Mouse (Mus musculus): ENCODE measurements around the gene Ric8b.
A peak's percentile ranks its signal among the peaks of the same experiment; 100 is the strongest.

Ric8b gene

DNA sequence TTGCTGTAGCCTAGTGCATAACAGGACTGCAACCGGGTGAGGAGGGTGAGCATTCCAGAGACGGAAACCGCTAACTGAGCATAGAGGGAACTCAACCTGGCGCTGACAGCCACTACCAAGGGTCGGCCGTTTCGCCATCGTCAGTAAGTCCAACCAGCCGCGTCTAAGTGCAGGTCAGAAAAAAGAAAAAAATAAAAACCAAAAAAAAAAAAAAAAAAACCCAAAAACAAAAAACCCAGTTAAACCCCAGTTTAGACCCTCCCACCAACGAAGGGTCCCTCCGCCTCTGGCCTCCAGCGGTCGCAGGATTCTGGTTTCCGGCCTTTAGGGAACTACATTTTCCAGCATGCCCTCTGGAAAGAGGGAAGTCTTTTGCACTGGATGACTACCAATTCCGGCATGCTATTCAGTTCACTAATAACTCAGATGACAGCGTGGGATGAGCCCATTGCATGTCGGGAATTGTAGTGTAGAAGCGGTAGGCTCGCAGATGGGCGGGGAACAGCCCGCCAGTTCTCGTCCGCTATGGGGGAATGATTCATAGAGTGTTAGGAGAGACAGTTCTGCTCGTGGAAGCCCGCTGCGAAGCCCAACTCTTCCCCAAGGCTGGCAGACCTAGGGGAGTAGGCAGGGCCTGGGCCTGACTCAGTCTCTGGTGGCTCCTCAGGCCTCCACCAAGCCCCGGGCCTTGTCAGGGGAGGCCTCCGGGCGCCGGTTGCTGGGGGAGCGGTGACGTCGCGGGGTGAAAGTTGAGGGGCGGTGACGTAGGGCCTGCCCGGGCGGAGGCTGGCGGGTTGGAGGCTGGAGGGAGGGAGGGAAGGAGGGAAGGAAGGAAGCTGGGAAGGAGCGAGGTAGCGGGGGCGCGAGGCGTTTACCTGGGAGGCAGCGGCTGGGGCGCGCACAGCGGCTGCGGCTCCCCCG lies at the start of gene Ric8b:
Gene Ric8b, plus strand, starts transcription at position 807 of the 921 bp plus-strand sequence.
- peak; percentile 97 for DNase-seq (ENCODE audit: low spot score)

DNA sequence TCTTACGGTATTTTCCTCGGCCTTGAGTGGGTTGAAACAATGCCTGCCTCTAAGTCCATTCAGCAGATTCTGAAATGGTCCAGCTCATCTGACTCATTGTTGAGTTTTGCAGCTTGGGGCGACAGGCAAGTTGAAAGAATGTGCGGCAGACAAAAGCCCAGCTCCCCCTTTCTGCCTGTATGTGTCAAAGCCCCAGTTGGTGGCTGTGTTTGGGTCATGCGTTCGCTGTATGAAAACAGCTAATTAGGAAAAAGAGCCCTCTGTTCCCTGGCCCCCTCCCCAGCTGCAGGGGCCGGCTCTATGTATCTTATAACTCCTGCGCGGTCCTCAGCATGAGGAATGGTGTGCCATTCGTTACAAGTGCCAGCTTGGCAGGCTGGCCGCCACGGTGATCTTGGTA lies 46.1 kb upstream of the Ric8b start:
- no peak for DNase-seq (ENCODE audit: low spot score)

DNA sequence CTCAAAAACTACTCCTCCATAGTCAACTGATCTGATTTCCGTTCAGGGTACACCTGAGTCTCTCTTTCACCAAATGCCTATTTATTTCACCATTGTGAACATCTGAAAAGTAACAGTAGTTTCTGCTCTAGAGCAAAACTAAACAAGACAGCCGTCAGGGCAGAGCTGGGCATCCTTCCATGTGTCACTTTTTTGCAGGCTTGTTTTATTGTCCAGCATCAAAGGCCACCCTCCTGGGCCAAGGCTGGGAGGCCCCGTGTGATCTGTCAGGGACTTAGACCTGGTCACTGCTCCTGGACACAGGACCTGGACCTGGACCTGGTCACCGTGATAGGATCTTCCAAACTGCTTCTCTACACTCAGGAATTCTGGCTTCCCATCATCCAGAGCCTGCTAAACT lies 45.5 kb upstream of the Ric8b start:
- no peak for DNase-seq (ENCODE audit: low spot score)

DNA sequence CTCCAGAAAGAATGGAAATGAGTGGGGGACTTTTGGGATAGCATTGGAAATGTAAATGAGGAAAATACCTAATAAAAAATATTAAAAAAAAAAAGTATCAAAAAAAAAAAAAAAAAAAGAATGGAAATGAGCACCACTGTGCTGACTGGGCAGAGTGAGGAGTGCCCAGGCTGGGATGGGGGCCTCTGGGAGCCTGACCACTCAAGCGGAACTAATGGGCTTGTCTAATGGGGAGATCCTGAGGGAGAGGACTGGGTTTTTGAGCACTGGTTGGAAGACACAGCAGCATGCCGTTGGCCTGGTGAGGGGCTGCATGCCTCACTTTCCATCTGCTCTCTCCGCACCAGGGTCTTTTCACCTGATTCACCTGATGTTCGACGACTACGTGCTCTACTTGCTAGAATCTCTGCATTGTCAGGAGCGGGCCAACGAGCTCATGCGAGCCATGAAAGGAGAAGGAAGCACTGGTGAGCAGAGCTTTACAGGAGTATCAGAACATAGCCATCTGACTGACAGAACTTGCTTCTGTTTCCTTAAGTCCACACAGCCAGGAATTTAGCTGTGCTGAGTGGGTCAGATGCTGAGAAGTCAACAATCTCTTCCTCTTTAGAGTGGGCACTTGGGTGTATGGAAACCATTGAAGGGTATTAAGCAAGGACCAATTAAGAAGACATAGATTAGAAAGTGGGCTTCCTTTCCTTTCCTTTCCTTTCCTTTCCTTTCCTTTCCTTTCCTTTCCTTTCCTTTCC lies 37.4 kb upstream of the Ric8b start:
- no peak for DNase-seq (ENCODE audit: low spot score)

DNA sequence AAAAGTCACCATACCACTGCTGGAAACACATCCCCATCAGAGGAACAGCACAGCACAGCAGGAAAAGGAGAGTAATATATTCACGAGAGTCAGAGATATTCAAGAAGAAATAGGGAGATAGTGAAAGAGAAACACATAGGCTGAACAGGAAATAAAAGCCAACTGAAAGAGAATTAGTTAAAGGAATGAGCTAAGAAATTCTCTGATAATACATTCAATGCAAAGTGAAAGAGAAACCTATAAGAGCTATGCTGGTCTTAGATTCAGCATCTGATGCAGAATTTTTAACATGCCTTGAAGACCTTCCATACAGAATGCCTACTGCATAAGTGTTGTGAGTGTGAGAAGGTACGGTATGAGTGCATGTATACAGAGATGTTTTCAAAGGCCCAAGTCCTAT lies 34.9 kb upstream of the Ric8b start:
- DNase-seq (ENCODE audit: low spot score): no peak

DNA sequence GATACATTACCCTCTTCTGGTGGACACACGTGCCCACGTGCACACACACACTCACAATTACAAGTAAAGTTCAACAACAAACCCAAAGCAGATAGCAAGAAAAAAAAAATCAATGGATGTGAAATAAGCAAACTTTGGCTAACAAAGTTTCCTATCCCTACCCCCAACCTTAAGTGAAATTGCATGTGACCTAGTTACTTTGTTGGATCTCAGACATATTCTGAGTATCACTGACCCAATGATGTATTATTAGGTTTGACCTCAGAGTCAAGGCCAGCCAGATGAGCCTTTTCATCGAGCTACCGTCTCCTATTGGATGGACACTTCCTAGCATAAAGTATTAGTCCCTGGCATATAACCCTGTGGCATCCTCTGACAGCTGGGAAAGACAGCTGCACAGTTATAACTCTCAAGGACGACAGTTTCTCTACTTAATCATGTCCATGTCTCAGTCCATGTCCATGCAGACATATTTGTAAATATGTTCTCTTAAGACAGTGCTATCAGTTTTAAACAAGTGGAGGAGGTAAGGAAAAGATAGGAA lies 32.0 kb upstream of the Ric8b start:
- DNase-seq (ENCODE audit: low spot score): no peak

DNA sequence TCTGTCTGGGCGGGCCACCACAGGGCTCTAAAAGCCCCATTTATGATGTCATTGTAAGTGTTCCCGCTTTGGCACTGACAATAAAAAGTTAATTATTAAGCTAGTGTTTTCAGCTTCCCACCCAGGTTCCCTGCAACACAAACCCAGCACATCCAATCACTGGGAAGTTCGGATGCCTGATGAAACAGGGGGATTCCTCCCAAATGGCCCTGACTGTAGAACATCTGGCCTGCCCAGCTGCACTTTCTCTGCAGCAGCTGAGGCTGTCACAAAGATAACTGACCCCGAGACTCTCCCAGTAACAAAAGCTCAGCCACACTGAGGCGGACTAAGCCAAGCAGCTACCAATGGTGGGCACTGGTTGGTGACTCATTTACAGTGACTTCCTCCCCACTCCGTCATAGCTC lies 31.2 kb upstream of the Ric8b start:
- DNase-seq (ENCODE audit: low spot score): no peak

DNA sequence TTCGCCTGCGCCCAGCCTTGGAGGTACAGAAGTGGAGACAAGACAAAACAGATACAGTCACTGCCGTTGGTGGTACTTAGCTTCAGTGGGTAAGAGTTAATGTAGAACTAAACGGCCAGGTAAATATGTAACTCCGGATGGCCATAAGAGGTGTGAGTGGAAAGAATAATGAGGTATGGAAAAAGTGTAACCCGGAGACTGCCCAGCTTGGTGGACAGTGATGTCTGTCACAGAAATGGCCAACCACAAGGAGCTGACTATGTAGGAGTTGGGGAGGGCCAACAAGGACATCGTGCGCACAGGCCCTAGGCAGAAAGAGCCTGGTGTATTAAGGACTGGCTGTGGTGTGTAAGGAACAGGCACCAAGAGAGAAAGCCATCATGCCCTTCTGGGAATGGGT lies 30.6 kb upstream of the Ric8b start:
- no peak for DNase-seq (ENCODE audit: low spot score)

DNA sequence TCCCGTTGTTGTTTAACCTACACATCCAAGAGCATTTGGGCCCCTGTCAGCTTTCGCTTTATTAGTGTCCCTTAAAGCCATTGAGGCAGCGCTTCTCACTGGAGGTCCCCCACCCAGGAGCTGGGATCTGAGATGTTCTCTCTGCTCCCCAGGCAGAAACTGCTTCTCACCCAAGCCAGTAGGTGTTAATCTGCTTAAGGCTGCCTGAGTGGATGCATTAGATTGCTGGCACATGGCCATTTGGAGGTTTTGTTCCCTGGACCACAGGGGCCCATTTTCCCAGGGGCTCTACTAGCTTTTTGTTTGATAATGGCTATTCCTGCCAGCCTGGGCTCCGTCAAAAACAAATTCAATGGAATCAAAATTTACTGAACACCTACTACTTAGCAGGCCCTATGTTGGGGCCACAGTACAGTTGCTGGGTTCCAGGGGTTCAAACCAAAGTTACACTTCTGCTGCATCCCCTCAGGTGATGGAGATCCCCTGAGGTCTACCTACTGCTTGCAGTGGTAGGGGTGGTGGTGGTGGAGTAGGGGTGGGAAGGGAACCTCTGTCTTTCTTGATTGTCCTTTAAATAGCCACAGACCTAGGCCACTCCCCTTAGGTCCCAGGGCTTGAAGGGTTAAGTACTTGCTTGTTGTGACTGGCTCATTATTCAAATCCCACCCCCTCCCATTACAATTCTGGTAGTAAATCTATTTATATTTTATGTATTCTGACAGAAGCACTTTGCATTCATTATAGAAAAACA lies 28.1 kb upstream of the Ric8b start:
- no peak for DNase-seq (ENCODE audit: low spot score)

DNA sequence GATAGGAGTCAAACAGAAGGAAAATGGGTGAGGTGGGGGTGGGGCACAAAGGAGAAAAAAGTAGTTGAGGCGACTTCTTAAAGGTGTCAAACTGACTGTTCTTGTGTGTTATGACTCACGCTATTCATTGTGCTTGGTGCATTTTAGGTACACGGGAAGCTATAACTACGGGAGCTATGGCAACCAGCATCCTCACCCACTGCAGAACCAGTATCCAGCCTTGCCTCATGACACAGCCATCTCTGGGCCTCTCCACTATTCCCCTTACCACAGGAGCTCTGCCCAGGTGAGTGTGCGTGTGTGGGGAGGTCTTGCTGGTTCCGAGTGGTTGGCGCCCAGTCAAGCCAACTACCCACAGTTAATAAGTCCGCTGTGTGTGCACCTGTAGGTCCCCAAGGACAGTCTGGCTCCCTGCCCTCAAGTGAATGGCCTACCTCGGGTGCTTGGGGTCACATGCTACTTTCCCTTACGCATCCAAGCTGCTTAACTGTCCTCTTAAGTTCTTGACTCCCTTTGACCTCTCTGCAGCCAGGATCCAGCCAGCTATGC lies 21.5 kb upstream of the Ric8b start:
- DNase-seq (ENCODE audit: low spot score): no peak

DNA sequence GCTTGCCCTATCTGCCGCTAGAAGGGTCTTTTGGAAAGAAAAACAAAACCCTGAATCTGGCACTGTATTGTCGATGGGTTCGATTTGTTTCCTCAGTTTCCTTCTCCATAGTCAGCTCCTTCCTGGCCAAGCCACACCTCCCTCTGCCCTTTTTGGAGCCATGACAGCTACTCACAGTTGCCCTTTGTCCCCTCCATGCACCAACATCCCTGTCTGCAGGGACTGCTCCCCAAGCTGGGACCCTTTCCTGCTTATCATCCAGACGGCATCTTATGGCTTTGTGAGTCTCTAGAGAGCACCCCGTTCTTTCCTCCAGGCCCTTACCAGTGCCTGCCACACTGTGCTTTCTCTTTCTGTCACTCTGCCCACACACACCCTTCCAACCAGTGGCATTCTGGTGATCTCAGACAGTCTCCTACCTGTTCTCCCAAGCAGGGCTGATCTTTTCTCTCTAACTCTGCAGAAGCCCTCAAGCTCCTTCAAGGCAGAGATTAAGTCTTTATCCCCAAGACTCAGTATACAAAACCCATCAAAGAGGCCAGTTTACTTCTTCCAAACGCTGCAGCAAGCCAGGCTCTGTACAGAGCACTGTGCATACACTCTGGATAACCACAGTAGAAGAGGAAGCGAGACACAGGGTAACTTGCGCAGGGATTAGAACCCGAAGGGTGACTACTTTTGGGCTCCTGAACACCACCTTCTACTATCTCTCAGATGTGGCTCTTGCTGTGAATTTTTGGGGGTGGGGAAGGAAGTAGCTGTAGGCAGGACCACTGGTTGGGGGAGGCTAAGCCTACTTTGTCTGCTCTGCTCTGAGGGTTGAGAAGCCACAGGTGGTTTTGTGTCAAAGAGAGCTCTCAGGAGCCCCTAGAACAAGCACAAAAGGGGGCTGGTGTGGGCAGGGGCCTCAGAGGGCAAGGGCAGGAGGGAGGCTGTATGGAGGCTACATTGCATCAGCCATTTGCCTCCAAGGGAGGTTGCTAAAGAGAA lies 20.2 kb upstream of the Ric8b start:
- DNase-seq (ENCODE audit: low spot score): no peak

DNA sequence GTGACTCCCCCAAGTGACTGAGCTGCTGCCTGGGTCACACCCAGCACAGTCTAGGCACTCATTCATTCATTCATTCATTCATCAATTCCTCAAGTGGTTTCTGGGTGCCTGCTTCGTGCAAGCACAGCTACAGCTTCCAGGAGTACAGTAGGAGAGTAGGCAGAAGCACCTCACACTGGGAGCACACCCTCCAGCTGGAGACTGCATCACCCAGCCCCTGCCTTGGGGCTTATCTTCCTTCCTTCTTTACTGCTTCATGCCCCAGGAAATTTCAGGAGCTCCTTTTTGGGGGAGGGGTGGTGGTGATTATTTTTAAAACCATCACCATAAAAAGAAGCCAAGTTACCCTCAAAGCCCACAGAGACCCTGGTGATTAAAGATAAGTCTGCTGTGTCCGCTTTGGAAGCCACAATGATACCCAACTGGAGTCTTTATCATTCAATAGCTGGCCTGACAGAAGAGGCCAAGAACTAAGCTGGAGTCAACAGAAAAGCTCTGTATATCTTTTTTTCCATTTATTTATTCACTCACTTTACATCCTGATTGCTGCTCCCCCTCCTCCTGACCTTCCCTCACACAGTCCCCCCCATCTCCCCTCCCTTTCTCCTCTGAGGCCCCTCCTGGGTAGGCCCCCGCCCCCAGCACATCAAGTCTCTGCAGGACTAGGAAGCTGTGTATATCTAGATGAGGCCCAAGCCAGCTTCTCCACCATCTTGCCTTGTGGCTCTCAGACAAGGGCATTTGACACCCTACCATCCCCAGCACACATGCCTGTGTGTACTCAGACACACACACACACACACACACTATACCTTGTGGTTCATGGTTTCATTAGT lies 19.1 kb upstream of the Ric8b start:
- DNase-seq (ENCODE audit: low spot score): no peak

DNA sequence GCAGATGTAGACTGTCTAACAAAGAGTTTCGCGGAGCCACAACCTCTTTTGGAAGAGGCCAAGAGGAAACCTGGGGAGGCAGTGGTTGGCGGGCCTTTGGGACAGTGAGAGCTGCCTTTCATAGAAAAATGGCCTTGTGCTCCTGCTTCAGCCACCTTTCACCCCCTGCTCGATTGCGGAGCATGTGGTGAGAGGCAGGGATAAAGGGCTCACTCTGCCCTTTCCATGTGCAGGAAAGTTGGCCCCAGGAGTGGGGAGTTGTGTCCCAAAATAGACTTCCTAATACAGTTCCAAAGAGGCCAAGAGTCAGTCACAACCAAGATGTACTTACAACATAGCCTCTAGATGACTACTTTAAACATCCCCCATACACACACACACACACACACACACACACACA lies 15.7 kb upstream of the Ric8b start:
- DNase-seq (ENCODE audit: low spot score): no peak

DNA sequence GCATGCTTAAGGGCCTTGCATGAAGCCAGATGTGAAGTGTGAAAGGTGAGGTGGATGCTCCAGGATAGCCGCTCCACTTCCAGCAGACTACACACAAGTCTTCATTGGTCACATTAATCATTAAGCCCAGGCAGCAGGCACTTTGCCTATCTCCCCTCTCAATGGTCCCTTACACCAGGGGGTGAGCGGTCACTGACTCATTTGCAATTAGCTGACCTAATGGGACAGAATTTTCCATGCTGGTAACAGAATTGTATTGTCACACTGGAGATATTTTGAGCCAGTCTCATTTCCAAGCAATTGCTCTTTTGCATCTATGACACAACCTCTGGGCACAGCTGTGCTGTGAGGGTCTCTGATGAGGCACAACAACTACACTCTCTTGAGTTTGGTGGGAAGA lies 15.2 kb upstream of the Ric8b start:
- DNase-seq (ENCODE audit: low spot score): no peak

DNA sequence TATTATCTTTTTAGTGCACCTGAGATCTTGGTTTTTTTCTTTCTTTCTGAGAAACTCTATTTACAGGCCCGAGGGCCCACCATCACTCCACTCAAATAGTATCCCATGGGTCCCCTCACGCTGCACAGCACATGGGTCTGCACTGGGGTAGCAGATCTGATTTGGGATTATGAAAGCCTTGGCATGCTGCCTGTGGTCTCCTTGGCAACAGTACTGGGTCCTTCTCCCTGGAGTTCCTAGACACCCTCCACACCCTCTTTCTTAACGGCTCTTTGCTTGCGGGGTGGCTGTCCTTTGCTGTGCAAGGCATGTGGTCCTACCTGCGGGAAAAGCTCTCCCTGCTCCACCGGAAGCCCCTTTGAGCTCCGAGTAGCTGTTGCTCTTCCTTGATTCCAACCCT lies 14.1 kb upstream of the Ric8b start:
- no peak for DNase-seq (ENCODE audit: low spot score)

DNA sequence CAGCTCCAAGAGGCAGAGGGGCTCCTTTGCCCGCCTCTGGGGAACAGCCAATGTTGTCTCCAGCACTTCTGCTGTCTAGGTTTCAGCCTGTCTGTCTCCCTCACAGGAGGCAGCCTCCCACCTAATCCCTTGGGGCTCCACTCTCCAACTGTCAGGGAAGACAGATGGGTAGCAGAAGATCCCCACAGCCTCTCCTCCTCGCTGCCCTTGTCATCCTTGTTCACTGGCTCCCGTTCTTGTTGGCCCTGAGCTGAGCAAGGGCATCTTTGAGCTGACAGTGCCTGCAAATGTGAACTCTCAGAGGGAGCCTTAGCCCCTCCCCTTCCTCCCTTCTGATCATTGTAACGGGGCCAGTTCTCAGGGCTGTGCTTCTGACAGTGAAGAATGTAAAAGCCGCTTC lies 13.7 kb upstream of the Ric8b start:
- DNase-seq (ENCODE audit: low spot score): no peak

DNA sequence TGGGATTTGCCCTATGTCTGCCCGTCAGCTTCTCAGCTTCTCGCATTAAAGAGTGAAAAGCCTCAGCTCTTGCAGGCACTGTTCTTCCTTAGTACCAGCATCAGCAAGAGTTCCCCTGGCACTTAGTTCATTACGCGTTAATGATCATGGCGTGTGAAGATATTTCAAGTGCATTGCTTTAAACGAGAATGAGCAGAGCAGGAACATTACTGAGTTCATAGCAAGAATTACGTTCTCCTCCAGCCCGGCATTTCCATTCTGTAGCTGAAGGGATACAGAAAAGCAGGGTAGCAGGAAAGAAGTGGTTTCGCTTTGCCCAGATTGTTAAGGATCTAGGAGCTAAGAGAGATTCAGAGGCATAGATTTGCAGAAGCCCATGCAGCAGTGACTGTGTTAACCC lies 10.5 kb upstream of the Ric8b start:
- no peak for DNase-seq (ENCODE audit: low spot score)

DNA sequence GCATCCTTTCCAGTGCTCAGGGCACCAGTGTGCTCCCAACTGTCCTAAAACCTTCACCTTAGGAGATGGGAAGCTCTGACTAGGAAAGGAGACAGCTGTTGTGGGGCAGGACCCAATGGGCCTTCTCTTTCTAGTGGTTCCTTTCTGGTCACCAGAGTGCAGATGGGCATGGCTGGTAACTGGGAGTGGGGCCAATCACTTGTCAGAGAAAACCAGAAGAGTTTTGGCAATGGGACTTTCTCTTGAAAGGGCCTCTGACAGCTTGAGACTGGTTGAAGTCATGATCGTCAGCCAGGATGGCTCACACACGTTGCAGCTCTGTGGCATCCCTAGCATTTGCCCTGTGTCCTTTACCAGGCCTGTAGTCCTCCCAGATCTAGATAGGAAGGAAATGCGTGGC lies 9.4 kb upstream of the Ric8b start:
- DNase-seq (ENCODE audit: low spot score): no peak

DNA sequence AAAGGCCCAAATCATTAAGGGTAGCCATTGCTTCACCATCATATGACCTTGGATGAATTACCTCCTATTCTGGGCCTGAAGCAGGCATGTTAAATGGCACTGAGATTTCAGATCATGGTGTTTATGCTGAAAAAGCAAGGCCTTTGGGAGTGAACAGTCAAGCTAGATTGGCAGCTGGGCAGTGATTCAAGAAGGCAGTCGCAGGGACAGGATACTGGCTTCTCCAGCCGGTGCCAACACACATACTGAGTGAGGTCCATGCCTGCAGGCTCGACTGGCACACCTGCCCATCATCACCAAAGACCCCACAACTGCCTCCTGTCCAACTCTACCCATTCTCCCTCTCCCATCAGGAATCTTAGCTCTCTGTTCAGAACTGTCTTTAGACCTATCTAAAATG lies 8.9 kb upstream of the Ric8b start:
- no peak for DNase-seq (ENCODE audit: low spot score)
